Mouse (Mus musculus): Measurements from ENCODE around the gene Pth2r.

- TF ChIP-seq POLR2A (IDR thresholded peaks at IDR 0.05; ENCODE audit: control insufficient read depth, low read depth, low read length) (no peak), CTCF (IDR thresholded peaks at IDR 0.05; ENCODE audit: control insufficient read depth, insufficient read depth, insufficient replicate concordance, low read depth, low read length) (no peak)
These were observed at the start of gene Pth2r for GRCm38 (mm10) chr1:65281756-65282155.
